Mouse (Mus musculus): ENCODE measurements at regions not wholly inside any gene's neighbourhood (a gene's known extent, or its start where the extent isn't known, plus 50 kb on each side); places are given as distances from the start of the nearest gene placed in this dataset.
"Not testable (repeated sequence)": the region's sequence is repeated elsewhere in the genome, so short reads cannot be mapped to it uniquely, and the experiment has no call there.

GRCm38 (mm10) chr13:42000966-42001365 lies 50.9 kb upstream of the Hivep1 start:
- DNase-seq (ENCODE audit: extremely low spot score in 1 of 2, low spot score in 1 of 2): no peak

GRCm38 (mm10) chr13:41997883-41998282 lies 53.9 kb upstream of the Hivep1 start:
- DNase-seq (ENCODE audit: extremely low spot score in 1 of 2, low spot score in 1 of 2): no peak

- no peak for DNase-seq (ENCODE audit: extremely low spot score in 1 of 2, low spot score in 1 of 2)
Measured at GRCm38 (mm10) chr13:41994126-41994525, 57.7 kb upstream of the Hivep1 start.

- no peak for DNase-seq (ENCODE audit: extremely low spot score in 1 of 2, low spot score in 1 of 2)
Measured at GRCm38 (mm10) chr13:41975918-41976317, 75.9 kb upstream of the Hivep1 start.

- DNase-seq (ENCODE audit: extremely low spot score in 1 of 2, low spot score in 1 of 2): no peak
Measured at GRCm38 (mm10) chr13:41962915-41963314, 88.9 kb upstream of the Hivep1 start.

GRCm38 (mm10) chr13:41960960-41961359 lies 90.9 kb upstream of the Hivep1 start:
- DNase-seq (ENCODE audit: extremely low spot score in 1 of 2, low spot score in 1 of 2): not testable (repeated sequence)

- no peak for DNase-seq (ENCODE audit: extremely low spot score in 1 of 2, low spot score in 1 of 2)
Measured at GRCm38 (mm10) chr13:41957932-41958331, 93.9 kb upstream of the Hivep1 start.

- DNase-seq (ENCODE audit: extremely low spot score in 1 of 2, low spot score in 1 of 2): no peak
Measured at GRCm38 (mm10) chr13:41955884-41956283, 95.9 kb upstream of the Hivep1 start.

GRCm38 (mm10) chr13:41955198-41955597 lies 96.6 kb upstream of the Hivep1 start:
- DNase-seq (ENCODE audit: extremely low spot score in 1 of 2, low spot score in 1 of 2): no peak

- DNase-seq (ENCODE audit: extremely low spot score in 1 of 2, low spot score in 1 of 2): no peak
Measured at GRCm38 (mm10) chr13:41952453-41952852, 99.4 kb upstream of the Hivep1 start.

- no peak for DNase-seq (ENCODE audit: extremely low spot score in 1 of 2, low spot score in 1 of 2)
Measured at GRCm38 (mm10) chr13:41948241-41948640, 100.8 kb upstream of the Adtrp start.

- DNase-seq (ENCODE audit: extremely low spot score in 1 of 2, low spot score in 1 of 2): peak in 1 of 2 experiments; percentile 39
Measured at GRCm38 (mm10) chr13:41932313-41933100, 85.0 kb upstream of the Adtrp start.

GRCm38 (mm10) chr13:41929768-41930167 lies 82.3 kb upstream of the Adtrp start:
- DNase-seq (ENCODE audit: extremely low spot score in 1 of 2, low spot score in 1 of 2): no peak

- DNase-seq (ENCODE audit: extremely low spot score in 1 of 2, low spot score in 1 of 2): not testable (repeated sequence)
Measured at GRCm38 (mm10) chr13:41925851-41926250, 78.4 kb upstream of the Adtrp start.

GRCm38 (mm10) chr13:41925211-41925610 lies 77.7 kb upstream of the Adtrp start:
- no peak for DNase-seq (ENCODE audit: extremely low spot score in 1 of 2, low spot score in 1 of 2)

GRCm38 (mm10) chr13:41921178-41921577 lies 73.7 kb upstream of the Adtrp start:
- no peak for DNase-seq (ENCODE audit: extremely low spot score in 1 of 2, low spot score in 1 of 2)

- DNase-seq (ENCODE audit: extremely low spot score in 1 of 2, low spot score in 1 of 2): no peak
Measured at GRCm38 (mm10) chr13:41918525-41918924, 71.0 kb upstream of the Adtrp start.

GRCm38 (mm10) chr13:41915816-41916215 lies 68.3 kb upstream of the Adtrp start:
- DNase-seq (ENCODE audit: extremely low spot score in 1 of 2, low spot score in 1 of 2): not testable (repeated sequence)

- DNase-seq (ENCODE audit: extremely low spot score in 1 of 2, low spot score in 1 of 2): no peak
Measured at GRCm38 (mm10) chr13:41910736-41911135, 63.3 kb upstream of the Adtrp start.

- DNase-seq (ENCODE audit: extremely low spot score in 1 of 2, low spot score in 1 of 2): no peak
Measured at GRCm38 (mm10) chr13:41910236-41910635, 62.8 kb upstream of the Adtrp start.

- no peak for DNase-seq (ENCODE audit: extremely low spot score in 1 of 2, low spot score in 1 of 2)
Measured at GRCm38 (mm10) chr13:41907027-41907426, 59.5 kb upstream of the Adtrp start.

GRCm38 (mm10) chr13:41903286-41903685 lies 55.8 kb upstream of the Adtrp start:
- peak; percentile 20 to 70 for DNase-seq (ENCODE audit: extremely low spot score in 1 of 2, low spot score in 1 of 2)
